Mouse (Mus musculus) kidney, adult 2 months (tissue): ENCODE results near the gene Gm5796.
"Not testable (repeated sequence)": the region's sequence is repeated elsewhere in the genome, so short reads cannot be mapped to it uniquely, and the experiment has no call there.

Experiments
- CTCF ChIP-seq: fragments of 200-500 bp; conservative IDR thresholded peaks from 2 replicates; pipeline ENCODE4 v1.5.1; 2011; ENCODE audit warnings: low read depth, mild to moderate bottlenecking, control low read depth, low read length, moderate library complexity, mixed read lengths; ENCODE audit not compliant: insufficient read depth, insufficient read length
- POLR2A ChIP-seq: fragments of 200-500 bp; IDR thresholded peaks from one replicate; pipeline ENCODE4 v1.6.1; 2011; ENCODE audit warnings: low read depth, low read length, control low read depth

GRCm38 (mm10) chr14:3998094-3998493 lies 25.6 kb upstream of the Gm5796 start, which contains the start of gene Gm3099:
- not testable (repeated sequence) for TF ChIP-seq CTCF, POLR2A
